Mouse (Mus musculus): ENCODE measurements around the gene Fsd2.

- TF ChIP-seq CTCF (IDR thresholded peaks at IDR 0.05) = no peak
- no peak for TF ChIP-seq EP300 (IDR thresholded peaks at IDR 0.05; ENCODE audit: insufficient read depth, low read depth, low read length)
- no peak for TF ChIP-seq POLR2A (IDR thresholded peaks at IDR 0.05; ENCODE audit: insufficient read depth, low read depth, low read length)
Observed at GRCm38 (mm10) chr7:81557252-81557984, 9.3 kb downstream of the Fsd2 start.

Measured in heart, adult 2 months (tissue).